Mouse (Mus musculus): Measurements from ENCODE around the gene Brip1.

Brip1 gene

GRCm38 (mm10) chr11:86026556-86027194 lies 174.3 kb downstream of the Brip1 start:
- CTCF ChIA-PET, result no interaction called here

DNA sequence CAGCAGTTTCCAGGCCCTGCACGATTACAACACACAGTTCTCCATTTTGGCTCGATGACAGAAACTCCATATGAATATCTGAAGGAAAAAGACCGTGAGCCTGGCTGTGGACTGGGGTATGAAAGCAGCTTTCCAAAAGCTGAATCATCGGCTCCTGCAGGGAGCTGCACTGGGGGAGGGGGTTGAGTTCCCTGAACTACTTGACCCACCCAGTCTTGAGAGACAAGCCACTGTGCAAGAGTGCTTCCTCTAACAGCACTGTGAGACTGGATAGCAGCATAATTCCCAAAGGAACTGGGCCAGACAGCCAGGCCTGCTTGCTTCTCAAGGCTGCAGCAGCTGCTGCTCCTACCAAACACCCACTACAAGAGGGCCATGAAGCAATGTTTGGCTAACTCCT lies 178.6 kb downstream of the Brip1 start:
- CTCF ChIA-PET, result no interaction called here

GRCm38 (mm10) chr11:86020033-86020432 lies 181.0 kb downstream of the Brip1 start:
- CTCF ChIA-PET, result no interaction called here

- CTCF ChIA-PET, result no interaction called here
Measured at GRCm38 (mm10) chr11:86016242-86016641, 184.8 kb downstream of the Brip1 start.

GRCm38 (mm10) chr11:86013087-86013486 lies 187.9 kb downstream of the Brip1 start:
- CTCF ChIA-PET, result no interaction called here

- CTCF ChIA-PET, result interaction anchor here (0.6 kb wide), 1 partner anchor 178 kb away, joined by 8 read pairs; no protein-coding TSS in a partner anchor
Measured at GRCm38 (mm10) chr11:86010458-86010857, 190.5 kb downstream of the Brip1 start.

GRCm38 (mm10) chr11:86008211-86008905 lies 192.6 kb downstream of the Brip1 start:
- CTCF ChIA-PET, result interaction anchor here (0.6 kb wide), 1 partner anchor 151 kb away, joined by 6 read pairs; no protein-coding TSS in a partner anchor

Data from spleen, embryonic (tissue).